Mouse (Mus musculus): ENCODE measurements around the gene Dnajc14. TPM values are rescaled to one million over a fixed set of nuclear protein-coding genes. Genes with fewer than 3 reads are reported as not detected.

Gene Dnajc14
- polyA plus RNA-seq, 1 experiment from 2014 or later = 28.2 TPM

GRCm38 (mm10) chr10:128790398-128791124 lies 13.3 kb upstream of the Dnajc14 start, which contains the start of gene Mmp19:
Mmp19 (plus strand) TSS chr10:128790910.
- H3K4me1 ChIP-seq (replicated peaks; ENCODE audit: control insufficient read depth, insufficient read depth, low read length) = no peaks in the 10 kb centered on the region
- H3K27me3 ChIP-seq (replicated peaks; ENCODE audit: control insufficient read depth, insufficient read depth, low read length) = no peaks in the 10 kb centered on the region
- no peaks in the 10 kb centered on the region for H3K9me3 ChIP-seq (ENCODE audit: control insufficient read depth)
- H3K4me3 ChIP-seq (ENCODE audit: low read depth, low read length) = no peak within 1 kb of the TSS
- H3K9ac ChIP-seq (ENCODE audit: low read depth, low read length) = 0 out of 2 replicates have a peak within 1 kb of the TSS, but pooled peaks have one; percentile 3
- TF ChIP-seq CTCF (IDR thresholded peaks at IDR 0.05; ENCODE audit: low read depth) = no peak
- H3K4me2 ChIP-seq (replicated peaks; ENCODE audit: low read depth) = no peak within 1 kb of the TSS
- no peak within 1 kb of the TSS for H3K27ac ChIP-seq (ENCODE audit: low read depth, low read length)
- WGBS = 54% methylated on average over 7 of the region's 7 CpGs
- no peak for ATAC-seq
- no peaks in the 10 kb centered on the region for H3K36me3 ChIP-seq (ENCODE audit: control insufficient read depth, insufficient read depth)

GRCm38 (mm10) chr10:128792041-128792440 lies 11.8 kb upstream of the Dnajc14 start:
- H3K4me2 ChIP-seq (replicated peaks; ENCODE audit: low read depth) = no peak overlapping the region
- no peaks in the 10 kb centered on the region for H3K36me3 ChIP-seq (ENCODE audit: control insufficient read depth, insufficient read depth)
- no peak overlapping the region for H3K4me3 ChIP-seq (ENCODE audit: low read depth, low read length)
- no peak overlapping the region for H3K27ac ChIP-seq (ENCODE audit: low read depth, low read length)
- ATAC-seq = no peak
- no peaks in the 10 kb centered on the region for H3K27me3 ChIP-seq (replicated peaks; ENCODE audit: control insufficient read depth, insufficient read depth, low read length)
- no peak overlapping the region for H3K9ac ChIP-seq (ENCODE audit: low read depth, low read length)
- H3K4me1 ChIP-seq (replicated peaks; ENCODE audit: control insufficient read depth, insufficient read depth, low read length) = no peaks in the 10 kb centered on the region
- H3K9me3 ChIP-seq (ENCODE audit: control insufficient read depth) = no peaks in the 10 kb centered on the region
- 0 out of 2 replicates have a peak, but pooled peaks have one; percentile 20 for TF ChIP-seq CTCF (IDR thresholded peaks at IDR 0.05; ENCODE audit: low read depth)

- TF ChIP-seq CTCF (IDR thresholded peaks at IDR 0.05; ENCODE audit: low read depth) = no peak
- ATAC-seq = no peak
- 100% methylated on average over 1 of the region's 1 CpGs for WGBS
- Histone ChIP-seq H3K27ac (ENCODE audit: low read depth, low read length) (no peak overlapping the region), H3K4me2 (replicated peaks; ENCODE audit: low read depth) (no peak overlapping the region), H3K4me1 (replicated peaks; ENCODE audit: control insufficient read depth, insufficient read depth, low read length) (no peaks in the 10 kb centered on the region), H3K36me3 (ENCODE audit: control insufficient read depth, insufficient read depth) (no peaks in the 10 kb centered on the region), H3K4me3 (ENCODE audit: low read depth, low read length) (no peak overlapping the region), H3K9ac (ENCODE audit: low read depth, low read length) (no peak overlapping the region), H3K9me3 (ENCODE audit: control insufficient read depth) (no peaks in the 10 kb centered on the region), H3K27me3 (replicated peaks; ENCODE audit: control insufficient read depth, insufficient read depth, low read length) (no peaks in the 10 kb centered on the region)
Measured at GRCm38 (mm10) chr10:128793258-128793657, 10.6 kb upstream of the Dnajc14 start.

GRCm38 (mm10) chr10:128794391-128794790 lies 9.5 kb upstream of the Dnajc14 start:
- Histone ChIP-seq H3K36me3 (ENCODE audit: control insufficient read depth, insufficient read depth) (no peaks in the 10 kb centered on the region; the same call in 1 of the 2 replicates), H3K4me2 (replicated peaks; ENCODE audit: low read depth) (no peak overlapping the region), H3K4me3 (ENCODE audit: low read depth, low read length) (no peak overlapping the region), H3K9ac (ENCODE audit: low read depth, low read length) (no peak overlapping the region), H3K9me3 (ENCODE audit: control insufficient read depth) (no peaks in the 10 kb centered on the region), H3K27ac (ENCODE audit: low read depth, low read length) (no peak overlapping the region), H3K27me3 (replicated peaks; ENCODE audit: control insufficient read depth, insufficient read depth, low read length) (no peaks in the 10 kb centered on the region), H3K4me1 (replicated peaks; ENCODE audit: control insufficient read depth, insufficient read depth, low read length) (no peaks in the 10 kb centered on the region)
- WGBS = 87% methylated on average over 5 of the region's 5 CpGs
- TF ChIP-seq CTCF (IDR thresholded peaks at IDR 0.05; ENCODE audit: low read depth) = no peak
- ATAC-seq = no peak

DNA sequence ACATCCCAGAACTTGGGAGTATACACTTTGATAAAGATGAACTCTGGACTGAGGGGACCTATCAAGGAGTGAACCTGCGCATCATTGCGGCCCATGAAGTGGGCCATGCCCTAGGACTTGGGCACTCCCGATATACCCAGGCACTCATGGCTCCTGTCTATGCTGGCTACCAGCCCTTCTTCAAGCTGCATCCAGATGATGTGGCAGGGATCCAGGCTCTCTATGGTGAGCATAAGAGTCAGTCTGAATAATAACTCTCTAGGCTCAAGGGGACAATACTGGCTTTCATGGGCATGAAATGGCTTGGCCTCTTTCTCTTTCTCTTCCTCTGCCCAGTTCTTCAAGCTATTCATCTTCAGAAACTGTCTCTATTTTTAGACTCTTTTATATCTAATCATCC lies 8.3 kb upstream of the Dnajc14 start:
- Histone ChIP-seq H3K4me1 (replicated peaks; ENCODE audit: control insufficient read depth, insufficient read depth, low read length) (no peaks in the 10 kb centered on the region), H3K9me3 (ENCODE audit: control insufficient read depth) (no peaks in the 10 kb centered on the region), H3K27ac (ENCODE audit: low read depth, low read length) (no peak overlapping the region), H3K4me2 (replicated peaks; ENCODE audit: low read depth) (no peak overlapping the region), H3K36me3 (ENCODE audit: control insufficient read depth, insufficient read depth) (peaks cover 6% of the 10 kb centered on the region), H3K4me3 (ENCODE audit: low read depth, low read length) (no peak overlapping the region), H3K27me3 (replicated peaks; ENCODE audit: control insufficient read depth, insufficient read depth, low read length) (no peaks in the 10 kb centered on the region), H3K9ac (ENCODE audit: low read depth, low read length) (no peak overlapping the region)
- 91% methylated on average over 3 of the region's 3 CpGs for WGBS
- ATAC-seq = no peak
- TF ChIP-seq CTCF (IDR thresholded peaks at IDR 0.05; ENCODE audit: low read depth) = no peak

GRCm38 (mm10) chr10:128798676-128799075 lies 5.2 kb upstream of the Dnajc14 start:
- Histone ChIP-seq H3K9me3 (ENCODE audit: control insufficient read depth) (no peaks in the 10 kb centered on the region), H3K27ac (ENCODE audit: low read depth, low read length) (no peak overlapping the region), H3K4me1 (replicated peaks; ENCODE audit: control insufficient read depth, insufficient read depth, low read length) (no peaks in the 10 kb centered on the region), H3K9ac (ENCODE audit: low read depth, low read length) (no peak overlapping the region), H3K4me3 (ENCODE audit: low read depth, low read length) (no peak overlapping the region), H3K4me2 (replicated peaks; ENCODE audit: low read depth) (no peak overlapping the region), H3K36me3 (ENCODE audit: control insufficient read depth, insufficient read depth) (peaks cover 14% of the 10 kb centered on the region), H3K27me3 (replicated peaks; ENCODE audit: control insufficient read depth, insufficient read depth, low read length) (no peaks in the 10 kb centered on the region)
- 92% methylated on average over 8 of the region's 8 CpGs for WGBS
- no peak for ATAC-seq
- no peak for TF ChIP-seq CTCF (IDR thresholded peaks at IDR 0.05; ENCODE audit: low read depth)
